Mouse (Mus musculus) embryonic facial prominence, embryonic 15.5 days (tissue): Measurements from ENCODE around the gene Dedd. TPM values are rescaled to one million over a fixed set of nuclear protein-coding genes. Genes with fewer than 3 reads are reported as not detected.

Source experiments
- ATAC-seq: fragments of 200-750 bp; cut with Nextera tagmentation; 2 replicates; pipeline ENCODE4 v1.8.0; 2017; ENCODE audit warnings: low read depth, moderate TSS enrichment; ENCODE audit not compliant: insufficient number of reproducible peaks, low FRiP score, low TSS enrichment
- H3K27ac ChIP-seq: fragments of 300-500 bp; sonication (generic); replicated peaks from 2 replicates; pipeline ENCODE4 v1.5.1; 2015; ENCODE audit warnings: mild to moderate bottlenecking, inconsistent platforms
- H3K27me3 ChIP-seq: fragments of 300-500 bp; sonication (generic); 2 replicates; pipeline ENCODE4 v1.6.1; 2015; ENCODE audit warnings: inconsistent platforms
- H3K36me3 ChIP-seq: fragments of 300-500 bp; sonication (generic); 2 replicates; pipeline ENCODE4 v1.6.1; 2015; ENCODE audit warnings: mild to moderate bottlenecking, inconsistent platforms
- H3K4me1 ChIP-seq: fragments of 300-500 bp; sonication (generic); 2 replicates; pipeline ENCODE4 v1.6.1; 2015; ENCODE audit warnings: inconsistent platforms
- H3K4me2 ChIP-seq: fragments of 300-500 bp; sonication (generic); replicated peaks from 2 replicates; pipeline ENCODE4 v1.6.1; 2015; ENCODE audit warnings: mild to moderate bottlenecking, inconsistent platforms
- H3K4me3 ChIP-seq: fragments of 300-500 bp; sonication (generic); replicated peaks from 2 replicates; pipeline ENCODE4 v1.5.1; 2015; ENCODE audit warnings: mild to moderate bottlenecking, inconsistent platforms
- H3K9ac ChIP-seq: fragments of 300-500 bp; sonication (generic); 2 replicates; pipeline ENCODE4 v1.6.1; 2015; ENCODE audit warnings: inconsistent platforms
- H3K9me3 ChIP-seq: fragments of 300-500 bp; sonication (generic); replicated peaks from 2 replicates; pipeline ENCODE4 v1.6.1; 2016; ENCODE audit warnings: inconsistent platforms
- WGBS: fragments of 180-500 bp; shearing (Covaris S2); methylation state at CpG from one replicate; pipeline ENCODE4 v1.1.7; 2015; 5-methylcytosine and 5-hydroxymethylcytosine counted together
- polyA plus RNA-seq: library from polyadenylated mRNA; unstranded; fragments of >200 nt; fragmentation: Nextera tagmentation; extraction: Ambion mirVana; gene quantifications from 2 replicates; pipeline ENCODE4 v1.2.1, GENCODE M21; 2015

The Dedd gene
- polyA plus RNA-seq, 1 experiment from 2014 or later = 55.1 TPM

- Histone ChIP-seq H3K4me3 (no peak within 1 kb of the TSS), H3K9me3 (no peaks in the 10 kb centered on the region), H3K4me1 (peaks cover 7% of the 10 kb centered on the region; the same call in 1 of the 2 replicates), H3K27me3 (no peaks in the 10 kb centered on the region), H3K9ac (no peak within 1 kb of the TSS), H3K27ac (no peak within 1 kb of the TSS), H3K36me3 (no peaks in the 10 kb centered on the region), H3K4me2 (no peak within 1 kb of the TSS)
- ATAC-seq = no peak
- WGBS = 77% methylated on average over 15 of the region's 15 CpGs
Observed at GRCm38 (mm10) chr1:171388376-171389102, 59.6 kb downstream of the Dedd start, which contains the start of gene Arhgap30. Gene Arhgap30, plus strand, starts transcription at chr1:171388954.

- Histone ChIP-seq H3K4me1 (no peaks in the 10 kb centered on the region), H3K27me3 (no peaks in the 10 kb centered on the region), H3K27ac (no peak overlapping the region), H3K9ac (no peak overlapping the region), H3K4me3 (no peak overlapping the region), H3K4me2 (no peak overlapping the region), H3K36me3 (no peaks in the 10 kb centered on the region), H3K9me3 (no peaks in the 10 kb centered on the region)
- WGBS = 60% methylated on average over 4 of the region's 4 CpGs
- no peak for ATAC-seq
Observed at GRCm38 (mm10) chr1:171390101-171390500, 61.2 kb downstream of the Dedd start.

Other genes starting within 250 kb of the Dedd start
- gene Cfap126, start 215.2 kb upstream of the Dedd start, polyA plus RNA-seq = 14.2 and 28.6 TPM in 2 replicates
- 261 and 274 TPM in 2 replicates for gene Sdhc, start 178.5 kb upstream of the Dedd start, polyA plus RNA-seq
- 6.8 and 8.5 TPM in 2 replicates for gene Mpz, start 178.4 kb upstream of the Dedd start, polyA plus RNA-seq
- 35.8 and 38.1 TPM in 2 replicates for gene Pcp4l1, start 132.9 kb upstream of the Dedd start, polyA plus RNA-seq
- 0.24 and 0.42 TPM in 2 replicates for gene Nr1i3, start 115.2 kb upstream of the Dedd start, polyA plus RNA-seq
- gene Tomm40l, start 106.6 kb upstream of the Dedd start, polyA plus RNA-seq = 29.5 and 30.0 TPM in 2 replicates
- 1.3 and 1.9 TPM in 2 replicates for gene Apoa2, start 104.1 kb upstream of the Dedd start, polyA plus RNA-seq
- gene Fcer1g, start 94.8 kb upstream of the Dedd start, polyA plus RNA-seq = 92.7 and 101 TPM in 2 replicates
- 26.0 and 26.6 TPM in 2 replicates for gene Adamts4, start 78.7 kb upstream of the Dedd start, polyA plus RNA-seq
- 217 and 248 TPM in 2 replicates for gene Ndufs2, start 77.8 kb upstream of the Dedd start, polyA plus RNA-seq
- 75.5 and 86.7 TPM in 2 replicates for gene B4galt3, start 58.8 kb upstream of the Dedd start, polyA plus RNA-seq
- gene Ppox, start 48.0 kb upstream of the Dedd start, polyA plus RNA-seq = 56.9 and 58.2 TPM in 2 replicates
- gene Usp21, start 41.2 kb upstream of the Dedd start, polyA plus RNA-seq = 85.1 and 91.1 TPM in 2 replicates
- gene Ufc1, start 34.1 kb upstream of the Dedd start, polyA plus RNA-seq = 107 and 112 TPM in 2 replicates
- 41.7 and 44.7 TPM in 2 replicates for gene Nit1, start 16.5 kb downstream of the Dedd start, polyA plus RNA-seq
- gene Pfdn2, start 16.5 kb downstream of the Dedd start, polyA plus RNA-seq = 95.9 and 105 TPM in 2 replicates
- gene Klhdc9, start 31.7 kb downstream of the Dedd start, polyA plus RNA-seq = 4.5 and 9.1 TPM in 2 replicates
- gene Nectin4, start 41.0 kb downstream of the Dedd start, polyA plus RNA-seq = 39.0 and 43.7 TPM in 2 replicates
- gene Arhgap30, start 59.8 kb downstream of the Dedd start, polyA plus RNA-seq = 2.6 and 3.1 TPM in 2 replicates
- 74.6 and 85.2 TPM in 2 replicates for gene Usf1, start 82.2 kb downstream of the Dedd start, polyA plus RNA-seq
- 8.1 and 11.8 TPM in 2 replicates for gene Tstd1, start 89.7 kb downstream of the Dedd start, polyA plus RNA-seq
- gene F11r, start 108.4 kb downstream of the Dedd start, polyA plus RNA-seq = 66.5 and 73.3 TPM in 2 replicates
- gene Alyref2, start 174.3 kb downstream of the Dedd start, polyA plus RNA-seq = 16.7 and 16.8 TPM in 2 replicates
- gene Itln1, start 206.1 kb downstream of the Dedd start, polyA plus RNA-seq = 0.44 and 0.60 TPM in 2 replicates
- 0.17 and 0.21 TPM in 2 replicates for gene Cd244a, start 230.0 kb downstream of the Dedd start, polyA plus RNA-seq